Mouse (Mus musculus): ENCODE results near the gene Tgfb3. TPM values are rescaled to one million over a fixed set of nuclear protein-coding genes. Genes with fewer than 3 reads are reported as not detected.

Gene Tgfb3
- polyA plus RNA-seq, 1 experiment from 2014 or later: 35.8 TPM

GRCm38 (mm10) chr12:86104297-86104696 is 25.5 kb upstream of the Tgfb3 start:
- no peak overlapping the region for H3K9ac ChIP-seq (ENCODE audit: low read length)
- H3K4me1 ChIP-seq (ENCODE audit: control insufficient read depth, insufficient read depth, low read length): no peaks in the 10 kb centered on the region
- no peaks in the 10 kb centered on the region for H3K36me3 ChIP-seq (ENCODE audit: control insufficient read depth, insufficient read depth, low read length)
- H3K27ac ChIP-seq (ENCODE audit: low read length): no peak overlapping the region
- 55% methylated on average over 11 of the region's 11 CpGs for WGBS
- H3K27me3 ChIP-seq (ENCODE audit: control insufficient read depth, insufficient read depth, low read length): no peaks in the 10 kb centered on the region
- H3K4me3 ChIP-seq (replicated peaks; ENCODE audit: low read length): no peak overlapping the region
- no peak overlapping the region for H3K4me2 ChIP-seq (ENCODE audit: low read depth, low read length)
- peak; percentile 56 for ATAC-seq (ENCODE audit: insufficient read depth, low FRiP score)
- H3K9me3 ChIP-seq (replicated peaks; ENCODE audit: control insufficient read depth, low read length): no peaks in the 10 kb centered on the region

- no peak overlapping the region for H3K4me3 ChIP-seq (replicated peaks; ENCODE audit: low read length)
- H3K36me3 ChIP-seq (ENCODE audit: control insufficient read depth, insufficient read depth, low read length): no peaks in the 10 kb centered on the region
- ATAC-seq (ENCODE audit: insufficient read depth, low FRiP score): peak; percentile 20; the same call in 1 of the 2 replicates
- H3K9me3 ChIP-seq (replicated peaks; ENCODE audit: control insufficient read depth, low read length): no peaks in the 10 kb centered on the region
- no peaks in the 10 kb centered on the region for H3K4me1 ChIP-seq (ENCODE audit: control insufficient read depth, insufficient read depth, low read length)
- H3K9ac ChIP-seq (ENCODE audit: low read length): no peak overlapping the region
- 0 out of 2 replicates have a peak overlapping the region, but pooled peaks have one; percentile 7 for H3K27ac ChIP-seq (ENCODE audit: low read length)
- H3K27me3 ChIP-seq (ENCODE audit: control insufficient read depth, insufficient read depth, low read length): no peaks in the 10 kb centered on the region
- H3K4me2 ChIP-seq (ENCODE audit: low read depth, low read length): no peak overlapping the region
- WGBS: 33% methylated on average over 8 of the region's 8 CpGs
These were observed 25.0 kb upstream of the Tgfb3 start for GRCm38 (mm10) chr12:86103852-86104251.

- H3K36me3 ChIP-seq (ENCODE audit: control insufficient read depth, insufficient read depth, low read length): no peaks in the 10 kb centered on the region
- H3K9me3 ChIP-seq (replicated peaks; ENCODE audit: control insufficient read depth, low read length): no peaks in the 10 kb centered on the region
- no peak overlapping the region for H3K9ac ChIP-seq (ENCODE audit: low read length)
- no peaks in the 10 kb centered on the region for H3K4me1 ChIP-seq (ENCODE audit: control insufficient read depth, insufficient read depth, low read length)
- no peak overlapping the region for H3K4me3 ChIP-seq (replicated peaks; ENCODE audit: low read length)
- 60% methylated on average over 11 of the region's 11 CpGs for WGBS
- no peak for ATAC-seq (ENCODE audit: insufficient read depth, low FRiP score)
- 0 out of 2 replicates have a peak overlapping the region, but pooled peaks have one; percentile 7 for H3K27ac ChIP-seq (ENCODE audit: low read length)
- H3K4me2 ChIP-seq (ENCODE audit: low read depth, low read length): no peak overlapping the region
- no peaks in the 10 kb centered on the region for H3K27me3 ChIP-seq (ENCODE audit: control insufficient read depth, insufficient read depth, low read length)
These were observed 24.6 kb upstream of the Tgfb3 start for GRCm38 (mm10) chr12:86103391-86103790.

- H3K27me3 ChIP-seq (ENCODE audit: control insufficient read depth, insufficient read depth, low read length): no peaks in the 10 kb centered on the region
- WGBS: 76% methylated on average over 8 of the region's 8 CpGs
- H3K36me3 ChIP-seq (ENCODE audit: control insufficient read depth, insufficient read depth, low read length): no peaks in the 10 kb centered on the region
- no peak overlapping the region for H3K27ac ChIP-seq (ENCODE audit: low read length)
- H3K4me1 ChIP-seq (ENCODE audit: control insufficient read depth, insufficient read depth, low read length): no peaks in the 10 kb centered on the region
- no peak overlapping the region for H3K9ac ChIP-seq (ENCODE audit: low read length)
- no peak for ATAC-seq (ENCODE audit: insufficient read depth, low FRiP score)
- H3K4me3 ChIP-seq (replicated peaks; ENCODE audit: low read length): no peak overlapping the region
- no peaks in the 10 kb centered on the region for H3K9me3 ChIP-seq (replicated peaks; ENCODE audit: control insufficient read depth, low read length)
- no peak overlapping the region for H3K4me2 ChIP-seq (ENCODE audit: low read depth, low read length)
These were observed 23.8 kb upstream of the Tgfb3 start for GRCm38 (mm10) chr12:86102686-86103085.

- Histone ChIP-seq H3K27ac (ENCODE audit: low read length) (no peak overlapping the region), H3K4me2 (ENCODE audit: low read depth, low read length) (no peak overlapping the region)
- WGBS: 75% methylated on average over 3 of the region's 3 CpGs
These were observed 21.9 kb upstream of the Tgfb3 start for GRCm38 (mm10) chr12:86100711-86101110.

GRCm38 (mm10) chr12:86097781-86098180 is 18.9 kb upstream of the Tgfb3 start:
- Histone ChIP-seq H3K4me1 (ENCODE audit: control insufficient read depth, insufficient read depth, low read length) (no peaks in the 10 kb centered on the region), H3K4me3 (replicated peaks; ENCODE audit: low read length) (no peak overlapping the region), H3K36me3 (ENCODE audit: control insufficient read depth, insufficient read depth, low read length) (no peaks in the 10 kb centered on the region), H3K9me3 (replicated peaks; ENCODE audit: control insufficient read depth, low read length) (no peaks in the 10 kb centered on the region), H3K27me3 (ENCODE audit: control insufficient read depth, insufficient read depth, low read length) (no peaks in the 10 kb centered on the region), H3K27ac (ENCODE audit: low read length) (no peak overlapping the region), H3K9ac (ENCODE audit: low read length) (no peak overlapping the region), H3K4me2 (ENCODE audit: low read depth, low read length) (no peak overlapping the region)
- no peak for ATAC-seq (ENCODE audit: insufficient read depth, low FRiP score)
- WGBS: 87% methylated on average over 11 of the region's 11 CpGs

More at GRCm38 (mm10) chr12:86100711-86101110, 21.9 kb upstream of the Tgfb3 start:
- H3K9me3 ChIP-seq (replicated peaks; ENCODE audit: control insufficient read depth, low read length): no peaks in the 10 kb centered on the region
- no peak overlapping the region for H3K9ac ChIP-seq (ENCODE audit: low read length)
- H3K27me3 ChIP-seq (ENCODE audit: control insufficient read depth, insufficient read depth, low read length): no peaks in the 10 kb centered on the region
- no peak for ATAC-seq (ENCODE audit: insufficient read depth, low FRiP score)
- no peaks in the 10 kb centered on the region for H3K4me1 ChIP-seq (ENCODE audit: control insufficient read depth, insufficient read depth, low read length)
- H3K36me3 ChIP-seq (ENCODE audit: control insufficient read depth, insufficient read depth, low read length): no peaks in the 10 kb centered on the region
- no peak overlapping the region for H3K4me3 ChIP-seq (replicated peaks; ENCODE audit: low read length)

- Histone ChIP-seq H3K4me1 (ENCODE audit: control insufficient read depth, insufficient read depth, low read length) (no peaks in the 10 kb centered on the region), H3K9me3 (replicated peaks; ENCODE audit: control insufficient read depth, low read length) (no peaks in the 10 kb centered on the region), H3K9ac (ENCODE audit: low read length) (no peak overlapping the region), H3K36me3 (ENCODE audit: control insufficient read depth, insufficient read depth, low read length) (no peaks in the 10 kb centered on the region), H3K27ac (ENCODE audit: low read length) (no peak overlapping the region), H3K4me3 (replicated peaks; ENCODE audit: low read length) (no peak overlapping the region), H3K4me2 (ENCODE audit: low read depth, low read length) (no peak overlapping the region), H3K27me3 (ENCODE audit: control insufficient read depth, insufficient read depth, low read length) (no peaks in the 10 kb centered on the region)
- WGBS: 86% methylated on average over 4 of the region's 4 CpGs
- no peak for ATAC-seq (ENCODE audit: insufficient read depth, low FRiP score)
These were observed 17.0 kb upstream of the Tgfb3 start for GRCm38 (mm10) chr12:86095806-86096205.

- H3K9me3 ChIP-seq (replicated peaks; ENCODE audit: control insufficient read depth, low read length): no peaks in the 10 kb centered on the region
- H3K4me2 ChIP-seq (ENCODE audit: low read depth, low read length): no peak overlapping the region
- ATAC-seq (ENCODE audit: insufficient read depth, low FRiP score): no peak; the same call in 1 of the 2 replicates
- H3K4me3 ChIP-seq (replicated peaks; ENCODE audit: low read length): no peak overlapping the region
- no peak overlapping the region for H3K27ac ChIP-seq (ENCODE audit: low read length)
- H3K9ac ChIP-seq (ENCODE audit: low read length): no peak overlapping the region
- no peaks in the 10 kb centered on the region for H3K27me3 ChIP-seq (ENCODE audit: control insufficient read depth, insufficient read depth, low read length)
- H3K36me3 ChIP-seq (ENCODE audit: control insufficient read depth, insufficient read depth, low read length): no peaks in the 10 kb centered on the region
- no peaks in the 10 kb centered on the region for H3K4me1 ChIP-seq (ENCODE audit: control insufficient read depth, insufficient read depth, low read length)
- 74% methylated on average over 4 of the region's 4 CpGs for WGBS
These were observed 15.2 kb upstream of the Tgfb3 start for GRCm38 (mm10) chr12:86094075-86094474.

- no peaks in the 10 kb centered on the region for H3K27me3 ChIP-seq (ENCODE audit: control insufficient read depth, insufficient read depth, low read length)
- ATAC-seq (ENCODE audit: insufficient read depth, low FRiP score): no peak
- H3K27ac ChIP-seq (ENCODE audit: low read length): no peak overlapping the region
- H3K9ac ChIP-seq (ENCODE audit: low read length): no peak overlapping the region
- 69% methylated on average over 18 of the region's 18 CpGs for WGBS
- no peaks in the 10 kb centered on the region for H3K36me3 ChIP-seq (ENCODE audit: control insufficient read depth, insufficient read depth, low read length)
- no peaks in the 10 kb centered on the region for H3K9me3 ChIP-seq (replicated peaks; ENCODE audit: control insufficient read depth, low read length)
- H3K4me1 ChIP-seq (ENCODE audit: control insufficient read depth, insufficient read depth, low read length): no peaks in the 10 kb centered on the region
- no peak overlapping the region for H3K4me3 ChIP-seq (replicated peaks; ENCODE audit: low read length)
- no peak overlapping the region for H3K4me2 ChIP-seq (ENCODE audit: low read depth, low read length)
These were observed 12.8 kb upstream of the Tgfb3 start for GRCm38 (mm10) chr12:86091601-86092132.

All from stomach, embryonic 16.5 days (tissue).